Mouse (Mus musculus): ENCODE data around the gene Ttc29.

Ttc29 gene

DNA sequence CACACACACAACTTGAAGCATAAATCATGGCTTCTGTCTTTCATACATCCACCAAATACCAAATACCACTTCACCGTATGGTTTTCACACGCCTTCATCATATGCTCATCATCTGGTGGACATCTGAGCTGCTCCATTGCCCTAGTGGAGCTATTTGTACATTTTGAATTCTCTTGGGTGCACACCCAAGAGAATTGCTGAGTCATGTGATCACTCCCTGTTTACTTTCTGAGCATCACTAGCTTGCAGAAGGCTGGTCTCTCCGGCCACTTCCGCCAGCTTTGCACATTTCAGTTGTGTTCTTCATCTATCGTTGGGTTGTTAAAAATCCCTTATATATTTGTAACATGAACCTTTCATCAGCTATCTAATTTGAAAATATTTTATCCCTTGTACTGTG is 65.5 kb downstream of the Ttc29 start:
- no peak for DNase-seq (ENCODE audit: low read depth, low spot score)

DNA sequence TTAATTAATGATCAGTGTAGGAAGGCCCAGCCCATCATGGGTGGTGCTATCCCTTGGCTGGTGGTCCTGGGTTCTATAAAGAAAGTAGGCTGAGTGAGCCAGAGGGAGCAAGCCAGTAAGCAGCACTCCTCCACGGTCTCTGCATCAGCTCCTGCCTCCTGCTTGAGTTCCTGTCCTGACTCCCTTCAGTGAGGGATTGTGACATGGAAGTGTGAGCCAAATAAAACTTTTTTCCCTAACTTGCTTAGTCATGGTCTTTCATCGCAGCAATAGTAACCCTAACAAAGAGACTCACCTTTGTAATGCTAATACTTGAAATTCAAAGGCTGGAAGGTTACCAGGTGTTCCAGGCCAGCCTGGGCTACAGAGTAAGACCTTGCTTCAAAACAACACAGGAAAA is 71.7 kb downstream of the Ttc29 start:
- peak; percentile 88 for DNase-seq (ENCODE audit: low read depth, low spot score)

DNA sequence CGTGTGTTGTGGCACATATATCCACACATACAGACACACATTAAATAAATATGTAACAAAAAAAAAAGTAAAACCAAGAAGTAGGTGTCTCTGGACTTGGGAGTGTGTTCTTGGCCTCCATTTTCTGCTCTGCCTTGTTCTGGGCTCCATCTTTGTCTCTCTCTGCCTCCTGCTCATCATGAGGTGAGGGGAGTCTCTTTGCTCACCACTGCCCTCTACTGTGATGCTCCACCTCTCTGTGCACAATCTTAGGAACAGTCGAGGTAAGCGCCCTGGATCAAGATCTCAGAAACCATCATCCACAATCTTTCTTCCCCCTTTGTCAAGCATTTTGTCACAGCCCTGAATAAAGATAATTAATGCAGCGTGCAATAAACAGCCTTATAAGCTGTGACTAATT is 72.3 kb downstream of the Ttc29 start:
- peak; percentile 92 for DNase-seq (ENCODE audit: low read depth, low spot score)

DNA sequence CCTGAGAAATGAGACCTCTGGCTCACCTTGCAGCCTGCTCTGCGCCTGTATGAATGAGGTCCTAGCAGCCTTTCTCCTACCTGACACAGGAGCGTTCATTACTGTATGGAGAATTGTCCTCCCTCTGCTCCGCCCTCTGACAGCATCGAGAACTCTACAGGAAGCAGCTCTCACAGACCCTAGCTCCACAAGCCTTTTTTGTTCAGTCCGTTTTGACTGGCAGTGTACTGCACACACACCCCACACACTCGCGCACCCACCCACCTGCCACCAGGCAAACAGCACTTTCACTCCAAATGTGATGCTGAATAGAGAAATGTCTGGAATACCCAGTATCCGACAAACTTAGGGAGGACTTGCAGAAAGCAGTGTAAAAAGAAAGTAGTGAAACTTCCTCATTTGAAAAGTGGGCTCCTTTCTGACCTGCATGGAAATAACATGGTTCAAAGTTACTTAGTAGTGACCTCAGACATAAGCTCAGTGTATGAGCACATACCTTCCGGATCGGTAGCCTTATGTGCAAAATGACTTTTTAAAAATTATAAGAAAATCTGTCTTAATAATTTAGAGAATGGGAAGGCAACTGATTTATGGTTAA is 76.4 kb downstream of the Ttc29 start:
- DNase-seq (ENCODE audit: low read depth, low spot score), result peak; percentile 40

DNA sequence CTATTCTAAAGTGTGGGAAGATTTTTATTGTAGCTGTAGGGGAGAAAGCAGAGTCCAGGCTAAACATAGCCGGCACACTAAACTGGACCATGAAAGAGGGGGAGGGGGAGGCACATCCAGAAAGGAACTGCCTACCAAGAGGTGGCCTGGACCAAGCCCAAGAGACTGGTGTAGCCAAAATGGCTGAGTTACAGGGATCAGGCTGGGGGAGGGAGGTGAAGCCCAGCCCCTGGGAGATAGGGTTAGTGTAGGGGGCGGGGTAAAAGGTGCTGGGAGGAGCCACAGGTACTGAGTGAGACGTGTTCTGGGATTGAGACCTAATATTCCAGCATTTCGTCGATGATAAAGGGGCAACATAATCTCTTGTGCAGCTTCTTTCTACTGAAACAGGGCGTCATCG is 77.2 kb downstream of the Ttc29 start:
- DNase-seq (ENCODE audit: low read depth, low spot score), result peak; percentile 82

DNA sequence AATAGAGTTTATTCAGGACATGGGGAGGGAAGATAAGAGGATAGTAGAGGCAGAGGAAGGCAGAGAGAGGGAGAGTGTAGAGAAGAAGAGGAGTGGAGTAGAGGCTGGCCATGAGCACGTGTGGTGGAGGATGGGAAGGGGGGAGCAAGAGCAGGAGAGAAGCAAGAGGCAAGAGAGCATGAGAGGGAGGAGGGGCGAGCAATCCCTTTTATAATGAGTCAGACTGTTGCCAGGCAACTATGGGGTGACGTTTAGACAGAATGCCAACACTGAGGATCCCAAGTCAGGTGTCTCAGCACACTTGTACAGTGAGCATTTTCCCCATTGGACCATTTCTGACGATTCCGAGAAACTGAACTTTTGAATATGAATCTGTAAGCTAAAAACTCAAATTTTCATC is 82.4 kb downstream of the Ttc29 start:
- DNase-seq (ENCODE audit: low read depth, low spot score), result no peak

DNA sequence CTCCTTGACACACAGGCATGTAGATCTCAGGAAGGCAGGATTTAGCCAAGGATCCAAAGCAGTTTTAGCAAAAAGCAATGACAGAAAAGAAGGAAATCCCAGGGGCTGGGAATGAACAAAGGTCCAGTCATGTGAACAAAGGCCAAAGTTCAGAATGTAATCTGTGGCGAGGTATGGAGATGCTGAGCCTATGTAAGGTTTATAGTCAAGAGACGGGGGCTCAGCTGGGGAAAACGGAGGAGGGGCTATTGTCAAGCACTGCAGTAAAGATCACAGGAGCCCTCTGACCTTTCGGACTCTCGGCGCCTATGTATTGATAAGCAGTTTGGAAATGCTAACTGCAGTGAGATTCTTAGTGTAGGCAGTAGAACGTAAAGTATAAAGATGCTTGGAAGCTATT is 90.5 kb downstream of the Ttc29 start:
- DNase-seq (ENCODE audit: low read depth, low spot score), result no peak

DNA sequence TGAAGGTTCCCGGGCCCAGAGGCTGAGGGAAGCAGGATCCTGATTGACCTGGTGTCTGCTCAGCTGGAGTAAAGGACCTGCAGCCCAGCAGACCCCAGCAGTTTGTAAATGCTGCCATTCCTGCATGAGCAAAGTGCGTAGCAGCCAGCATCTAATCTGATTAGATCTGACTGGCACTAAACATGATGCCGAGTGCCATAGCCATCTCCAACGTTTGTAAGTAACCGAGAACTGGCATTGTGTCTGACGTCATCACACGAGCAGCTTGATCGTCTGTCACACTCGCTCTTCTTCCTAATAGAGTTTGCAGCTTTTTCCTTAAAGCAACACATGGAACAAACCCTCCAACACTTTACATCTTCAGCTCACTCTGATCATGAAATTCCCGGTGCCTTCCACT is 93.5 kb downstream of the Ttc29 start:
- no peak for DNase-seq (ENCODE audit: low read depth, low spot score)

DNA sequence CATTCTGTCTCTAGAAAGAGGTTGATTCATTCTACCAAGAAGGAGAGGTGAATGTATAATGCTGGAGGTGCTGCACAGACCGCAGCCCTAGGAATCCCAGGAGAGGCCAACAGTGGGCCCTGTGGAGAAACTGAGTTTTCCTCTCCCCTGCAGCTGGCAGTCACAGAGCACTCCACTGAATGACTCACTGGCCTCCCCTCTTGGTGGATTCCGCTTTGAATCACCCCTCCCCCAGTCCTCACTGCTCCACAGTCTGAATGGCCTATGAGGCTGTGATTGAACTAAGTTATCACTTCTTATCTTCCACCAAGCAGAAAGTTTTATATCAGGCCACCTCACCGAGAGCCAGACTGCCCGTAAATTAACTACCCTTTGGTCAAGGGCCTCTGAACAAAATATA is 94.0 kb downstream of the Ttc29 start:
- DNase-seq (ENCODE audit: low read depth, low spot score), result peak; percentile 21

DNA sequence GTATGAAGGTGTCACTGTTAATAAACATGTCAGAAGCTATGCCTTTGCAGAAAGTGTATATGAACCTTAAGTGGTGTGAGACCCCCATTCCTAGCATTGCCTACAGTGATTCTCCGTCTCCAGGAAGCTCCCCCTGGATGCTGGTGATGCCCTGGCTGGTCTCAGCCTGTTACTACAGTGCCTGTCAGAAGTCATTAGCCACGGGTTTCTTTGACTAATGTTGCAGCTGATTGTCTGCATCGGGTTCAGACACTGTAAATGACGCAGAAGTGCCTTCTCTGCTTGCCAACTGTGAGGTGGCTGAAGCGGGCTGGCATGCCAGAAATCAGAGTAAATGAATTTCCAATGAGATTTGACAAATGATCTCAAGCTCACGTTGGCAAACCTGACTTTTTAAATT is 96.4 kb downstream of the Ttc29 start:
- no peak for DNase-seq (ENCODE audit: low read depth, low spot score)

DNA sequence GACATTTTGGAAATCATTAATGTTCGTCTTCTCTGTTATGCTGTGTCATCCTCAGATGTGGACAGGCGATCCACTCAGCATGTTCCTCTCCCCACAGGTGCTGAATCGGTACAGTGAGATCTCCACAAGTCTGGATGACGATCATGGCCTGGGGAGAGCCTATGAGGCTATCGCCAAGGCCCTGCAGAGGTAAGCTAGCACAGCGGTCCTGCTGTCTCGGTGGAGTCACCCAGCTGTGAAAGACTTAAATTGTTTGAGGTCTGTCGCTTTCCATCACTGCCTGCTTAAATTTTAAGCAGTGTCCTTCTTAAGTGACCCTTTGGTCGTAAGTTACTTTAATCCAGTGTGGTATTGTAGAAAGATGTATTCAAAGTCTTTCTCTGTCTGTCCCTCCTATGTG is 102.5 kb downstream of the Ttc29 start:
- no peak for DNase-seq (ENCODE audit: low read depth, low spot score)

DNA sequence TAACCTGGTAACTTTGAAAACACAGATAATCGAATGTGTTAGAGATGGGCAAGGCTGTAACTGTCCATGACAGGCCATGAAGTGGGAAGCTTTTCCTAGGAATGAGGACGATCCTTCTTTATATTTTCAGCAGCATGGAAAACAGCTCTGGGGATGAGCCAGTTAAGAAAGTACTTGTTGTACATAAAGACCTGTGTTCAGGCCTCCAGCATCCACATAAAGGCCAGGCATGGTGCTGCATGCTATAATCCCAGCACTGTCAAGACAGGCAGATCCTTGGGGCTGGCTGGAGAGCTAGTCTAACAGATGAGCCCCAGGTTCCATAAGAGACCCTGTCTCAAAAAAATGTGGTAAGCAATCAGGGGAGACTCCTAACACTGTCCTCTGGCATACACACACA is 104.6 kb downstream of the Ttc29 start:
- no peak for DNase-seq (ENCODE audit: low read depth, low spot score)

DNA sequence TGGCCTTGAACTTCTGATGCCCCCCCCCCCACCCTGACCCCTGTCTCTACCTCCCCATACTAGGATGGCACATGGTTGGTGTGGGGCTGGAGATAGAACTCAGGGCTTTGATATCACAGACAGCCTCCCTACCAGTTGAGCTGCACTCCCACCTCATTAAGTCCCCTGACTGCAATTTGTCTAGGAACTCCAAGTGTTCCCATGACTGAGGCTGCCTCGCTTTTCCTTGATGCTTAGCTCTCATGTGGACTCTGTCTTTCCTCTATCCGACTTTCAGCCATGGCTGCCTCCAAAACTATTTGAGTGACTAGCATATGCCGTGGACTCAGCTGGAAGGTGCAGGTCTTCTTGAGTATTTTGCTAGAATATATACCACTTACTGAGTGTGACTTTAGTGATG is 110.3 kb downstream of the Ttc29 start:
- no peak for DNase-seq (ENCODE audit: low read depth, low spot score)

DNA sequence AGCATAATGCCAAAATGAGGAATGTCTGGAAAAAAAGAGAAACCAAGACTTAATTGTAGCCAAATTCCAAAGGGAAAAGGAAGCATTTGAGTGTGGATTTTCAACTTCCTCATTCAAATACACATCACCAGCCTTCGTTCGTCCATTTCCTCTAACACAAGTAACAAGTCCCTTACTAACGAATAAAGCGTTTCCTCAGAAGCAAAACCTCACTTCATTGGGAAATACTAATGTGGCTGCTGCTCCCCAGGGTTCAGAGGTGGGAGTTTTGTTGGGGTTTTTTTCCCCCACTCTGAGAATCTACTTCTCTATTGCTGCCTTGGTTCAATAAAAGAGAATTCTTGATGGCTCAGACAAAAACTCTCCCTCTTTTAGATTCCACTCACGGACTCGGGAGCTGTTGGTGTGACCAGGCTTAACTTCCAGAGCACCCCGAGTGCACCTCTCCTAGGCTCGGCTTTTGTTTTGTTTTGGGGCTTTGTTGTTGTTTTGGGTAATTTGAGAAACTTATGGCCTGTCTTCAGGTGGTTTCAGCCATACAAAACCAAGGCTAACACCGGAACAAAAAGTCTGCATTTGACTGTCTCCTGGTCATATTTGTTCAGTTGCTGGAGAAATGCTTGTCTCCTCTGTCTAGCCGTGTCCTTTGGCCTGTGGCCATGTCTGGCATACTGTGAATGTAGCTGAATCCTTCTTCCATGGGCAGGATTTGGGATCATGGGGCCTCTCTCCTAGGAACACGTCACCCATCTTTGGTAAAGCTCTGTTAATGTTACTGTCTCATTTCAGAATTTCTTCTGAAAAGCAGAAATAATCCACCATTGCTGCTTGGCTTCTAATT is 127.8 kb downstream of the Ttc29 start:
- no peak for DNase-seq (ENCODE audit: low read depth, low spot score)

DNA sequence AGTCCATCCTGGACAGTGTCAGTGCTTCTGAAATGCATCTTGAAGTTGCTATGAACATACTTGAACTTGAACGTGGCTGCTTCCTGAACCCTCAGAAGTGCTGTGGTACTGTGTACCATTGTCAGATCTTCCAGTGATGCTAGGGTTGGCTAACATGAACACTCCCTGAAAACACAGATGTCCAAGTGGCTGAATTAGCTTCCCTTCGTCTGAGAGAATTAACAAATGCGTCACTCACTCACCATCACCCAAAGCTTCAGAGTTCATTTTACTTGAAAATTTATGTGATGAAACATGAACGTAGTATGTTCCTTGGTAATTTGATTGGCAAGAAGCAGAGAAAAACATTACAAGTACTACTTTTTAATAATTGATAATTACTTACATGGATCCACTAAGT is 129.1 kb downstream of the Ttc29 start:
- no peak for DNase-seq (ENCODE audit: low read depth, low spot score)

DNA sequence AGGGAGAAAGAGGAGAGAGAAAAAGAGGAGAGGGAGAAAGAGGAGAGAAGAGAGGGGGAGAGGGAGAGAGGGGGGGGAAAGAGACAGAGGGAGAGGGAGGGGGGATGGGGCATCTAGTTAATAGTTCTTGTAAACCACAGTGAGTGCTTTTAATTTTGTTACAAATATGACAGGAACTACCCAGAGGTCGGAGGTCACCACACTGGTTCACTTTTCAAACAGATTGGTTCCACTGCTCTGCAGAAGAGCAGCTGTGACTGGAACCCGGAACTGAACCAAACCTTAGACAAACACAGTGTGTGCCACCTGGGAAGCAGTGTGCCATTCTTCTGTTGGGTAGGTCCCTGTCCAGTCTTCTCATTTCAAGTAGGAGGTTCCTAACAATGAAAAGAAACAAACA is 130.9 kb downstream of the Ttc29 start:
- no peak for DNase-seq (ENCODE audit: low read depth, low spot score)

DNA sequence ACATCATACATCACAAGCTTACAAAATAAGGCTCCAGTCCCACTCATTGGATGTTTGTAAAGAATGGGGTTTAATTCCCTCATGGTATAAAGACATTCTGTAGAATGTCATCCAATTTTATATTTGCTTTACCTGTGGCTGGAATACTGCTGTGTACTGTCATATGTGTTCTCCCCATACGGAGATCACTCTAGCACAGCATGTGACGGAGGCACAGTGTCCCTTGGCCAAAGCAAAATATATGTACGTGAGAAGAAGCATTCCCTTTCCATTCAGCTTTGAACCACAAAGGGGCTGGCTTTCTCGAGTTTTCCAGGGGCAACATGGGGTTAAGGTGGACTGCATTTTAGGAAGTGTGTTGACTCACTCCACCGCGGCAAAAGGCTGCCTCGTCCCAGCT is 132.6 kb downstream of the Ttc29 start:
- DNase-seq (ENCODE audit: low read depth, low spot score), result no peak

DNA sequence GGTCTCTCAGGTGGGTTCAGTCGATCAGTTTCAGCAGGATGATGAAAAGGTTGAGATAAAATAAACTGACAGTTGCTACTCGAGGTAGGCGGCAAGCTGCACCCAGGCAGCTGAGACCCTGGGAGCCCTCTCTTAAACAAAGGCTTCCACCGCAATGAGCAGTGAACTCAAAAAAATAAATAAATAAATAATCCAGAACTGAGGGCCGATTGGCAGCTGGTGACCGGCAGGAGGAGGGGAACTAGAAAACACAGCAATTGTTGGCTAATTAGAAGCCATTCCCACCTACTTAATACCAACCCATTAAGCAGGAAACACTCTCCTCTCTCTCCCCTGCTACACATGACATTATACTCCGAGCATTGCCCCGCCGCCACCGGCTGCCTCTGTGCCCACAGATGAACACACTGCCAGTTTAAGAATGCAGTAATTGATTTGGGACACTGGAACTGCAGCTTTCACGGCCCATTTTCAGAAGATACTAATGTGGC is 133.1 kb downstream of the Ttc29 start:
- no peak for DNase-seq (ENCODE audit: low read depth, low spot score)

DNA sequence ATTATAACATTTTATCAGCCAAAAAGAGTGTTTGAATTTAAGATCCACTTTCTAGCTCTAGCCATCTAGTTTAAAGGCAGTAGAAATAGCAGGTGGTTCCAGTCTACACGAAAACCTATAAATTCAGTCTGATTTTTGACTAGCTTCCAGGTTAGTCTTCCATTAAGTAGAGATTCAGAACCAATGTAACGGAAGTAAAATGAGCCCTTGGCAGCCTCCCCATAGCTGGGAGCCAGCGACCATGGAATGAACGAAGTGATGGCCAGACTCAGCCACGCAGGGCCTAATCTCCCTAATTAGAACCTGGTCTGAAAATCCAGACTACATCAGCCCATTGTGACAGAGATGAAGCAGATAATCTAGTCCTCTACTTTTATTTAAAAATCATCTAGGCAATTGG is 140.8 kb downstream of the Ttc29 start:
- no peak for DNase-seq (ENCODE audit: low read depth, low spot score)

DNA sequence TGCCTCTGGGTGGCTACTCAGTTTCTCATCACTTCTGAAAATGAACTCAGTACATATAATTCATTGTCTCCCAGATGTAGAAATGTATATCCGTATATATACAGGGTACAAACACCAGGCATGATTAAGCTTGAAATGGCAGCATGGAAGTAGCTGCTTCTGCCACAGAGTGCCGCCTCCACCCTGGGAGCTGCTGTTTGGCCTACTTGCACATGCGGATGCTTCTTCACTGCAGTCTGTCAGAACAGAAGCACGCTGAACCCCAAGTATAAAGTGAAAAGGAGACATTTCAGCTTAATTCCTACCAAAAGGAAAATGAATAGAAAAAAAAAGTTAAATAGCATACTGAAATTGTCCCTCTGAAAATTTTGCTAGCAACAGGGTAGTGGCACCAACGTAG is 141.7 kb downstream of the Ttc29 start:
- no peak for DNase-seq (ENCODE audit: low read depth, low spot score)

DNA sequence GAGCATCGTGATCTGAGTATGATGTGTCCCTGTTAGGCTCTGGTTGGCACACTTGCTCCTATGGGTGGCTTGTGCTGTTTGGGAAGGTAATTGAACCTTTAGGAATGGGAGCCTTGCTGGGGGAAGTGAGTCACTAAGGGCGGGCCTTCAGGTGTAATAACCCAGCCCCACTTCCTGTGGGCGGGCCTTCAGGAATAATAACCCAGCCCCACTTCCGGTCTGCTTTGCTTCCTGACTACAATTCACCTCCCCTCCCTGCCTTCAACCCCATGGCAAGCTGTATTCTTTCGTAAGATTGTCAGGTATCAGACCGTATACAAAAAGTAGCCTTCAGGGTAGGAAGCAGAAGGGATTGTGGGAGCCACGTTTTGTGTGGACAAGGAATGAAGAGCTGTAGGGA is 177.7 kb downstream of the Ttc29 start:
- DNase-seq (ENCODE audit: low read depth, low spot score), result peak; percentile 77

DNA sequence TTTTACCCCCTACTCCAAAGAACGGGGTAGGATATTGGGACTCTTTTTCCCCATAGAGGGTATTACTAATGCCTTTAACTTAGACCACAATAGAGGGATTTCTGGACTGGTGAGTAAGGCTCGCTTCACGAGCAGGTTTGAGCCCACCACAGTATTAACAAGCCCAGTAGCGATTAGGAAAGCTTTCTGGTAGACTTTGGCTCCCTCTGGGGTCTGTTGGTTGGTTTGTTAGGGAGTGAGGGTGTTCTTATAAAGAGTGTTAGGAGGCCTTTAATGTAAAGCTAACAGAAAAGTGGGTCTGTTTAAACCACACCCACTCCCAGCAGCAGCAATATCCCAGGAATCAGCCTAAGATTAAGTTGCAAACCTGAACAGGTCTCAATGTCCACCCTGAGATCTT is 206.2 kb downstream of the Ttc29 start:
- peak; percentile 45 for DNase-seq (ENCODE audit: low read depth, low spot score)

DNA sequence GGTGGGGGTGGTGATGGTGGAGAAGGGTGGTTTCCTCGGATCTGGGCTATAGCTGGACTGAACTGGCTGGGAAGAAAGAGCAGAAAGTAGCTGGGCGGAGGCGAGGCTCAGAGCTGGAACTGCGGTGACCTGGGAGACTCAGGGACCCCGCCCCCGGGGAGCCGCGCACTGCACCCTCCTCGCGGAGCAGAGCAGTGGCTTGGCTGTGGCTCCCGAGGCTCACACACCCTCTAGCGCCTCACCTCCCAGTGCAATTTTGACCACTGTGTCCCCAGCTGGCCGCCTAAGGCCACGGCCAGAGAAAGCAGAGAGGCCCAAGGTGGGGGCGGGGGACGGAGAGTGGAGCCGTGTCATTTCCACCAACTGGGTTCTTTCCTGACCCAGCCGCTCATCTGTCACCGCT is 207.0 kb downstream of the Ttc29 start:
- peak; percentile 82 for DNase-seq (ENCODE audit: low read depth, low spot score)
